Mouse (Mus musculus): ENCODE results near the gene Slc9a5.

- TF ChIP-seq POLR2A (IDR thresholded peaks at IDR 0.05; ENCODE audit: low read depth, low read length) (no peak), CTCF (conservative IDR thresholded peaks at IDR 0.05; ENCODE audit: insufficient read depth, insufficient read length, low read depth, low read length) (peak; percentile 21; the same call in 1 of the 2 replicates)
These were observed 64.7 kb downstream of the Slc9a5 start, which contains the start of the genes Kctd19 and Lrrc36 for GRCm38 (mm10) chr8:105413391-105413790.

Data from kidney, adult 2 months (tissue).